Mouse (Mus musculus): Measurements from ENCODE around the gene Mob3c. TPM values are rescaled to one million over a fixed set of nuclear protein-coding genes. Genes with fewer than 3 reads are reported as not detected.
A peak's percentile ranks its signal among the peaks of the same experiment; 100 is the strongest.

Gene Mob3c
- polyA plus RNA-seq, 1 experiment from 2014 or later, result 6.0 TPM

DNA sequence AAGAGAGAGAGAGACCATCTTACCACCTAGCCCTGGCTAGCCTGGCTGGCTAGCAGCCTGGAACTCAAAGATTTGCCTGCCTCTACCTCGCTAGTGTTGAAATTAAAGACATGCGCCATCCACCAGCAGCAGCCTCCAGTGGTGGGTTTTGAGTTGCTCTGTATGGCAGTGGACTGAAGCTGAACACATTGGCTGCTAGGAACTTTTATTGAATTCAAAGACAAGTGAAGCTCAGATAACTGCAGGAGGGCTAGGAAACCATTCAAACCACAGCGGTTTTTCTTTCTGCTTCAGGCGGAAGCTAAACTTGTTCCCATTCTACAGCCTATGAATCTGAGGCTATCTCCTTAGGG is 381 bp upstream of the Mob3c start:
- Histone ChIP-seq H3K27ac (ENCODE audit: low read length) (no peak overlapping the region; the same call in 1 of the 2 replicates), H3K4me3 (replicated peaks; ENCODE audit: low read length) (peak overlapping the region; percentile 93), H3K36me3 (ENCODE audit: control insufficient read depth, insufficient read depth) (no peaks in the 10 kb centered on the region), H3K4me1 (replicated peaks; ENCODE audit: control insufficient read depth, insufficient read depth, low read length) (peaks cover 7% of the 10 kb centered on the region), H3K4me2 (ENCODE audit: low read length) (peak overlapping the region; percentile 85), H3K27me3 (replicated peaks; ENCODE audit: control insufficient read depth, insufficient read depth, low read length) (peaks cover 4% of the 10 kb centered on the region; the same call in 1 of the 2 replicates), H3K9me3 (ENCODE audit: control insufficient read depth, low read length) (no peaks in the 10 kb centered on the region), H3K9ac (replicated peaks; ENCODE audit: low read depth, low read length) (peak overlapping the region; percentile 76)
- 2% methylated on average over 4 of the region's 4 CpGs for WGBS
- peak; percentile 26 for ATAC-seq

DNA sequence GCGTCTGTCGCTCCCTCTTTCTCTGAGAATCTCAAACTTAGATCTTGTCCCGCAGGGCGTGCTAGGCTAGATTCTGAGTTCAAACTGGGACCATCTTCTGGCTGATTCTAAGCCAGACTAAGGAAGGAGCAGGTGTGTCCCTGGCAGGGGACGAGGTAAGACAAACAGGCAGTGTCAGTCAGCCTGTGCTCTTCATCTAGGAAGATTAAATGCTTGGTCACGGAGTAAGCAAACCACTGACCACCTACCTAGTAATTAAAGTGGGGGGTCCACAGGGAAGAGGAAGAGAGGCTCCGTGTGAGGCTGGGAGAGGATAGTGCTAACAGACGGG is 645 bp downstream of the Mob3c start:
- peak overlapping the region; percentile 76 for H3K9ac ChIP-seq (replicated peaks; ENCODE audit: low read depth, low read length)
- H3K27ac ChIP-seq (ENCODE audit: low read length), result no peak overlapping the region; the same call in 1 of the 2 replicates
- ATAC-seq, result peak; percentile 14; the same call in 1 of the 2 replicates
- peak overlapping the region; percentile 85 for H3K4me2 ChIP-seq (ENCODE audit: low read length)
- no peaks in the 10 kb centered on the region for H3K9me3 ChIP-seq (ENCODE audit: control insufficient read depth, low read length)
- 4% methylated on average over 8 of the region's 8 CpGs for WGBS
- H3K27me3 ChIP-seq (replicated peaks; ENCODE audit: control insufficient read depth, insufficient read depth, low read length), result peaks cover 4% of the 10 kb centered on the region; the same call in 1 of the 2 replicates
- H3K36me3 ChIP-seq (ENCODE audit: control insufficient read depth, insufficient read depth), result no peaks in the 10 kb centered on the region
- H3K4me1 ChIP-seq (replicated peaks; ENCODE audit: control insufficient read depth, insufficient read depth, low read length), result peaks cover 7% of the 10 kb centered on the region
- peak overlapping the region; percentile 93 for H3K4me3 ChIP-seq (replicated peaks; ENCODE audit: low read length)

GRCm38 (mm10) chr4:115830491-115830890 is 2.6 kb downstream of the Mob3c start:
- no peak overlapping the region for H3K27ac ChIP-seq (ENCODE audit: low read length)
- WGBS, result 82% methylated on average over 5 of the region's 5 CpGs
- H3K4me3 ChIP-seq (replicated peaks; ENCODE audit: low read length), result no peak overlapping the region
- H3K4me2 ChIP-seq (ENCODE audit: low read length), result no peak overlapping the region
- no peak overlapping the region for H3K9ac ChIP-seq (replicated peaks; ENCODE audit: low read depth, low read length)
- no peak for ATAC-seq
- no peaks in the 10 kb centered on the region for H3K9me3 ChIP-seq (ENCODE audit: control insufficient read depth, low read length)
- H3K4me1 ChIP-seq (replicated peaks; ENCODE audit: control insufficient read depth, insufficient read depth, low read length), result peaks cover 7% of the 10 kb centered on the region
- H3K36me3 ChIP-seq (ENCODE audit: control insufficient read depth, insufficient read depth), result no peaks in the 10 kb centered on the region
- peaks cover 4% of the 10 kb centered on the region; the same call in 1 of the 2 replicates for H3K27me3 ChIP-seq (replicated peaks; ENCODE audit: control insufficient read depth, insufficient read depth, low read length)

- Histone ChIP-seq H3K36me3 (ENCODE audit: control insufficient read depth, insufficient read depth) (no peaks in the 10 kb centered on the region), H3K27ac (ENCODE audit: low read length) (no peak overlapping the region), H3K4me3 (replicated peaks; ENCODE audit: low read length) (no peak overlapping the region), H3K27me3 (replicated peaks; ENCODE audit: control insufficient read depth, insufficient read depth, low read length) (peaks cover 4% of the 10 kb centered on the region; the same call in 1 of the 2 replicates), H3K4me2 (ENCODE audit: low read length) (no peak overlapping the region), H3K9ac (replicated peaks; ENCODE audit: low read depth, low read length) (no peak overlapping the region), H3K4me1 (replicated peaks; ENCODE audit: control insufficient read depth, insufficient read depth, low read length) (peaks cover 7% of the 10 kb centered on the region), H3K9me3 (ENCODE audit: control insufficient read depth, low read length) (no peaks in the 10 kb centered on the region)
- ATAC-seq, result no peak
- WGBS, result 94% methylated on average over 22 of the region's 22 CpGs
Measured at GRCm38 (mm10) chr4:115831221-115831620, 3.3 kb downstream of the Mob3c start.

- no peak for ATAC-seq
- Histone ChIP-seq H3K27me3 (replicated peaks; ENCODE audit: control insufficient read depth, insufficient read depth, low read length) (peaks cover 4% of the 10 kb centered on the region; the same call in 1 of the 2 replicates), H3K9me3 (ENCODE audit: control insufficient read depth, low read length) (no peaks in the 10 kb centered on the region), H3K36me3 (ENCODE audit: control insufficient read depth, insufficient read depth) (no peaks in the 10 kb centered on the region), H3K9ac (replicated peaks; ENCODE audit: low read depth, low read length) (no peak overlapping the region), H3K4me2 (ENCODE audit: low read length) (no peak overlapping the region), H3K27ac (ENCODE audit: low read length) (no peak overlapping the region), H3K4me1 (replicated peaks; ENCODE audit: control insufficient read depth, insufficient read depth, low read length) (peaks cover 7% of the 10 kb centered on the region), H3K4me3 (replicated peaks; ENCODE audit: low read length) (no peak overlapping the region)
- 72% methylated on average over 2 of the region's 2 CpGs for WGBS
Measured at GRCm38 (mm10) chr4:115832040-115832439, 4.1 kb downstream of the Mob3c start.

DNA sequence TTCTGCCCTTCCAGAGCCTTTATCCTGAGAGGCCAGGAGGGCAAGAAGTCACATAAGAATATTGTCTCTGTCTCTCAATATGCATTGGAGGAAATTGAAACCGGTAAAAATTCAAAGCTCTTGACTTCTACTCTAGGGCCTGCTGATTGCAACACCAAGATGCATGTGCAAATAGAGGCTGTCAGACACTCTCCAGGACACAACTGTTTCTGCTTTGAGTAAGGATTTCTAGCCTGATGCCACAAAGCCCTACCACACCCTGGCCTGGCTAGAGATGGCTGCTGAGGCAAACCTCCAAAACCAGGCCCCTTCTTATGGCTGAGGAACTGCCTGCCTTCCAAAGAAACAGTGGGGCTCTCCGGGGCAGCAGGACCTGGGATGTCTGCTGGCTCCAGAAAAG is 7.7 kb downstream of the Mob3c start:
- ATAC-seq, result no peak
- WGBS, result 79% methylated on average over 2 of the region's 2 CpGs
- no peak overlapping the region for H3K4me2 ChIP-seq (ENCODE audit: low read length)
- H3K9me3 ChIP-seq (ENCODE audit: control insufficient read depth, low read length), result no peaks in the 10 kb centered on the region
- H3K9ac ChIP-seq (replicated peaks; ENCODE audit: low read depth, low read length), result no peak overlapping the region
- no peak overlapping the region for H3K27ac ChIP-seq (ENCODE audit: low read length)
- H3K27me3 ChIP-seq (replicated peaks; ENCODE audit: control insufficient read depth, insufficient read depth, low read length), result no peaks in the 10 kb centered on the region
- H3K36me3 ChIP-seq (ENCODE audit: control insufficient read depth, insufficient read depth), result no peaks in the 10 kb centered on the region
- H3K4me3 ChIP-seq (replicated peaks; ENCODE audit: low read length), result no peak overlapping the region
- peaks cover 6% of the 10 kb centered on the region for H3K4me1 ChIP-seq (replicated peaks; ENCODE audit: control insufficient read depth, insufficient read depth, low read length)

DNA sequence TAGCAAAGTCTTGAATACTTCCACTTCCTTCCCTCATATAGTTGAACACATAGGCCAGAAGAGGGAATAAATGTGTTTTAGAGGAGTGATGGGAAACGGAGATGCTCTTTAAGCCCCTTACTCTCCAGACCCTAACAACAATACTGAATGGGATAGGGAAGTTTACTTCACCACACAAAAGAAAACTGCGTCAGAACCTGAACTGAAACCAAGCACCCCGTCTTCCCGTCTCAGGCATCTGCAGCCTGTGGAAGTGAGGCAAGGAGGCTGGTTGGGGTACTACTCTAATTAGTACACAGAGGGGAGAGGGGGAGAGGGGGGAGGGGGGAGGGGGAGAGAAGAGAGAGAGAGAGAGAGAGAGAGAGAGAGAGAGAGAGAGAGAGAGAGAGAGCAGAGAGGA is 10.3 kb downstream of the Mob3c start:
- no peaks in the 10 kb centered on the region for H3K9me3 ChIP-seq (ENCODE audit: control insufficient read depth, low read length)
- ATAC-seq, result no peak
- H3K36me3 ChIP-seq (ENCODE audit: control insufficient read depth, insufficient read depth), result no peaks in the 10 kb centered on the region
- H3K4me1 ChIP-seq (replicated peaks; ENCODE audit: control insufficient read depth, insufficient read depth, low read length), result peaks cover 6% of the 10 kb centered on the region
- H3K9ac ChIP-seq (replicated peaks; ENCODE audit: low read depth, low read length), result no peak overlapping the region
- no peak overlapping the region for H3K4me2 ChIP-seq (ENCODE audit: low read length)
- no peaks in the 10 kb centered on the region for H3K27me3 ChIP-seq (replicated peaks; ENCODE audit: control insufficient read depth, insufficient read depth, low read length)
- no peak overlapping the region for H3K27ac ChIP-seq (ENCODE audit: low read length)
- WGBS, result 45% methylated on average over 4 of the region's 4 CpGs
- H3K4me3 ChIP-seq (replicated peaks; ENCODE audit: low read length), result no peak overlapping the region

DNA sequence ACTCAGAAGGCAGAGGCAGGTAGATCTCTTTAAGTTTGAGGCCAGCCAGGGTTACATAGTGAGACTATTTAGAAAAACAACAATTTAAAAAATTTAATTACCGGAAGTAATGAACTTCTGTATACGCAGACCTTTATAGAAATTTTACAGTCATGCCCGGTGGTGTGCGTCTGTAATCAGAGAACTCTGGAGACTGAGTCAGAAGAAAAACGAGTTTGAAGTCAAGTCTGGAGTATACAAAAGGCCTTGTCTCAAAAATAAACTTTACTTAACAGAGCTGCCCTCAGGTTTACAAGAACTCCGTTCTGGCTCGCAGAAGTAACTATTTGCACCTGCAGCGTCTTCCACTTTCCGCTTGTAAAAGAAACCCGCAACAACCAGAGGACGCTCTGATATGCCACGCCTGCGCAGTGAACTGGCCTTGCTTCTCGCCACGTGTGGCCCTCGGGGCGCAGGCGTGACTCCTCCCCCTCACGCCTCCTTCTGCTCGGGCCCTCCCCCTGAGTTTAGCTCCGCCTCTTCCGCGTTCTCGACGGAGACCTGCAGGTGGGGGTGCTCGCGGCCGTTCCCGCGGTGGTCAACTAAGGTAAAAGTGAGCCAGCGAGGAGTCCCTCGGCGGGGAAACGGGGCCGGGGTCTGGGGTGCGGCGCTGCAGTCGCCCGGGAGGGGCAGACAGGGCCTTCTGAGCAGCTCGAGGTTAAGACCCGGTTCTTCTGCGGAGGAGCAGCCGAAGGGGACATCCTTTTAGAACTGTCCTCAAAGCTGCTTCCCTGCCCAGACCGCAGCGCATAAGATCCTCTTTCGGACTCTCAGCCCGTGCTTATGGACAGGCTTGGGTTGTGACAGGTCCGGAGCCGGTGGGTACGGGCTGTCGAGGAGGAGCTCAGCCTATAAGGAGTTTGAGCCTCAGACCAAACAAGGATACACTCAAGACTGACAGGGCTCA is 11.1 kb downstream of the Mob3c start, which contains the start of gene Mknk1:
Gene Mknk1 (plus strand): TSS at position 503 of the 946 bp plus-strand sequence.
- peak within 1 kb of the TSS; percentile 66 for H3K4me3 ChIP-seq (replicated peaks; ENCODE audit: low read length)
- no peaks in the 10 kb centered on the region for H3K36me3 ChIP-seq (ENCODE audit: control insufficient read depth, insufficient read depth)
- no peak within 1 kb of the TSS for H3K27ac ChIP-seq (ENCODE audit: low read length)
- peak within 1 kb of the TSS; percentile 50 for H3K4me2 ChIP-seq (ENCODE audit: low read length)
- no peaks in the 10 kb centered on the region for H3K9me3 ChIP-seq (ENCODE audit: control insufficient read depth, low read length)
- H3K4me1 ChIP-seq (replicated peaks; ENCODE audit: control insufficient read depth, insufficient read depth, low read length), result peaks cover 6% of the 10 kb centered on the region
- 2% methylated on average over 51 of the region's 51 CpGs for WGBS
- peak; percentile 97 for ATAC-seq
- H3K27me3 ChIP-seq (replicated peaks; ENCODE audit: control insufficient read depth, insufficient read depth, low read length), result no peaks in the 10 kb centered on the region
- H3K9ac ChIP-seq (replicated peaks; ENCODE audit: low read depth, low read length), result peak within 1 kb of the TSS; percentile 59

DNA sequence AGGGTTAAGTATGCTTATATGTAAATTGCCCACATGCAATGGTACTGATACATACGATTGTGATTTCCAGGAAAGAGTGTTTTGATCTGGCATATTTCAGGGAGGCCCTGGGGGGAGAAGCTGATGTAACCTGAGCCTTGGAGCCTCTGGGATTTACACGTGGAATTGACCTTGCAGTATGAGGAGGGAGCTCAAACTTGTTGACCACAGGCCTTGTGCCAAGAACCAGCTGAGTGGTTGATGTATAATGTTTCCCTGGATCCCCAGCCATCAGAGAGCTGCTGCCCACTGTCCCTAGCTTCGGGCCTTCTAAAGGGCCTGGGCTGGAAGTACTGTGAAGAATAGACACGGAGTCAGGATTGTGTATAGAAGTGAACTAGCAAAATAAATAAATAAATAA is 12.1 kb downstream of the Mob3c start:
- Histone ChIP-seq H3K27me3 (replicated peaks; ENCODE audit: control insufficient read depth, insufficient read depth, low read length) (no peaks in the 10 kb centered on the region), H3K4me1 (replicated peaks; ENCODE audit: control insufficient read depth, insufficient read depth, low read length) (peaks cover 6% of the 10 kb centered on the region), H3K27ac (ENCODE audit: low read length) (no peak overlapping the region), H3K4me3 (replicated peaks; ENCODE audit: low read length) (no peak overlapping the region), H3K36me3 (ENCODE audit: control insufficient read depth, insufficient read depth) (no peaks in the 10 kb centered on the region), H3K9ac (replicated peaks; ENCODE audit: low read depth, low read length) (no peak overlapping the region), H3K9me3 (ENCODE audit: control insufficient read depth, low read length) (no peaks in the 10 kb centered on the region), H3K4me2 (ENCODE audit: low read length) (peak overlapping the region; percentile 50; the same call in 1 of the 2 replicates)
- no peak for ATAC-seq
- 59% methylated on average over 4 of the region's 4 CpGs for WGBS
